Mouse (Mus musculus) heart, postnatal 0 days (tissue): ENCODE results near the gene Col6a3.

Source experiments
- CTCF ChIP-seq: IDR thresholded peaks from 2 replicates; pipeline ENCODE4 v1.5.1; 2016; ENCODE audit warnings: antibody characterized with exemption, control low read depth, low read depth
- EP300 ChIP-seq: IDR thresholded peaks from 2 replicates; pipeline ENCODE4 v1.6.1; 2016; ENCODE audit warnings: antibody characterized with exemption, low read depth

DNA sequence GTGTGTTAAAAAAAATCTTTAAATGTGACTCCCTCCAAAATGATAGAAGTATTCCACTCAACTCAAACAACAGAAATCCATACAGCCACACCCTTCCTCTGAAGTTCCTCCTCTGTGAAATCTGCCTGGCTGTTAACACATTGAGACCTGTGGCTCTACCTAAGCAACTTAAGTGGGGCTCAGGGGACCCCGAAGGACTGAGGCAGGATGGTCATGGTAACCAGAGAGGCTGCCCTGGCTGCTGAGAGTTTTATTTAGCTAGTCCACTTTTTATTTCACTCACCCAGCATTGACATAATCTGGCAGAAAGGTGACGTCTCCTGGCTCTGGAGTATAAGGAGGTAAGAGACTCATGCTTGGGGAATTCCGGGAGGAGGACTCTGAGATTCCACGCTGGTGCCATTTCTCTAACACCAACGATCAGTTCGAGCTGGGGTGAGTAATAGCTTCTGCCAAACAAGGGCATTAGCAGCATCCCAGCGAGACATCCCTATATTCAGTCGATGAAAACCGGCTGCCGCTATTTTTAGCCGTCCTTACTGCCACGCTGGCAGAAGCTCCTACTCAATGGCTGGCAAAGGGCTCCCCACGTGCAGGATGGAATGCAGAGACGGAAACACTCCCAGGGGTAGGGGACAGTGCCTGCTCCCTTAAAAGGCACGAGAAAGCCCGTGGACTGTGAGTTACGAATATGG lies 89.8 kb downstream of the Col6a3 start:
- TF ChIP-seq CTCF (no peak), EP300 (no peak)
